Mouse (Mus musculus) small intestine, adult 2 months (tissue): ENCODE results near the gene Hsd17b7. TPM values are rescaled to one million over a fixed set of nuclear protein-coding genes. Genes with fewer than 3 reads are reported as not detected.

Experiments used
- H3K27ac ChIP-seq: fragments of 200-500 bp; 2 replicates; pipeline ENCODE4 v1.5.1; 2012; ENCODE audit warnings: low read depth, low read length, control low read depth, inconsistent platforms; ENCODE audit not compliant: insufficient read depth
- H3K27me3 ChIP-seq: fragments of 200-500 bp; 2 replicates; pipeline ENCODE4 v1.6.1; 2012; ENCODE audit warnings: mild to moderate bottlenecking, moderate library complexity, low read length, inconsistent platforms; ENCODE audit not compliant: control insufficient read depth, insufficient read depth
- H3K36me3 ChIP-seq: fragments of 200-500 bp; 2 replicates; pipeline ENCODE4 v1.6.1; 2012; ENCODE audit warnings: mild to moderate bottlenecking, low read length, control low read depth, inconsistent platforms; ENCODE audit not compliant: control insufficient read depth, insufficient read depth
- H3K4me1 ChIP-seq: fragments of 200-500 bp; 2 replicates; pipeline ENCODE4 v1.6.1; 2012; ENCODE audit warnings: low read length, inconsistent platforms, mixed read lengths; ENCODE audit not compliant: control insufficient read depth, insufficient read depth, insufficient read length
- H3K4me3 ChIP-seq: fragments of 200-500 bp; 2 replicates; pipeline ENCODE4 v1.5.1; 2012; ENCODE audit warnings: low read depth, mild to moderate bottlenecking, control low read depth, inconsistent platforms, low read length, moderate library complexity
- CTCF ChIP-seq: fragments of 200-500 bp; IDR thresholded peaks from 2 replicates; pipeline ENCODE4 v1.5.1; 2012; ENCODE audit warnings: low read depth, mild to moderate bottlenecking, control low read depth, inconsistent platforms, low read length, moderate library complexity, mixed read lengths; ENCODE audit not compliant: insufficient replicate concordance, insufficient read length; ENCODE audit errors: extremely low read depth
- POLR2A ChIP-seq: fragments of 200-500 bp; IDR thresholded peaks from 2 replicates; pipeline ENCODE4 v1.6.1; 2012; ENCODE audit warnings: low read depth, mild to moderate bottlenecking, control low read depth, inconsistent platforms, low read length, moderate library complexity
- WGBS: fragments of 180-500 bp; shearing (Covaris S2); methylation state at CpG from one replicate; pipeline ENCODE4 v1.1.7; 2018; 5-methylcytosine and 5-hydroxymethylcytosine counted together
- polyA plus RNA-seq: library from polyadenylated mRNA; depleted of rRNA; stranded (reverse); fragments of >200 nt; gene quantifications from 2 replicates; pipeline ENCODE4 v1.2.3, GENCODE M21; 2012; rRNA removed

Gene Hsd17b7
- polyA plus RNA-seq, 1 experiment, result 3.6 TPM

DNA sequence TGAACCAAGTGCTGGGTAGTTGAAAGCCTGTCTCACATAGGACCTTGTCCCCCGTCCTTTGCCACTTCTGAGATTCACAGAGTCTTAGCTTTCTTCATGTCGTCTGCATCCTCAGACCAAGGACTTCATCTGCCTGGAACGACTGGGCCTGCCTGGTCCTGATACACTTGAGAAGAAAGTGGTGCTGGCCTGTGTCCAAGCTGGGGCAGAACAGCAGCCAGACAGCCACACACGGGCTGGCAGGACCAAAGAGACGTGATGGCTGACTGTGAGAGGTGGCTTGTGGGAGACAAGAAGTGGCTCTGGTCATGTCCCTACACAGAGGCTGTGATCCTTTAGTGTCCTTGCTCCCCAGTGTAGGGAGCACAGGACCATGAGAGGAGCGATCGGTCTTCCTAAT lies 58.3 kb downstream of the Hsd17b7 start:
- no peak overlapping the region for H3K4me3 ChIP-seq
- 74% methylated on average over 7 of the region's 7 CpGs for whole genome bisulfite sequencing
- no peaks in the 10 kb centered on the region for H3K4me1 ChIP-seq
- no peaks in the 10 kb centered on the region for H3K36me3 ChIP-seq
- H3K27me3 ChIP-seq, result no peaks in the 10 kb centered on the region
- no peak for TF ChIP-seq CTCF
- no peak overlapping the region for H3K27ac ChIP-seq

DNA sequence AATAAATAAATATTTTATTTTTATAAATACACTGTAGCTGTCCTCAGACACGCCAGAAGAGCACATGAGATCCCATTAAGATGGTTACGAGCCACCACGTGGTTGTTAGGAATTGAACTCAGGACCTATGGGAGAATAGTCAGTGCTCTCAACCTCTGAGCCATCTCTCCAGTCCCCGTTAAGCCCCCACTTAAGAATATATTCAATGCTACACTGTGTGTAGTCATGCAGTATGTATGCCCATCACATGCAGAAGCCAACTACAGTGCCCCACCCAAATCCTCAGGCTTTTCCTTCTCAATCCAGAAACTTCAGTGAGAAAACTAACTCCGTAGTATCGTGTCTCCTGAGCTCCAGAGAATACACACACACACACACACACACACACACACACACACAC lies 59.4 kb downstream of the Hsd17b7 start:
- Histone ChIP-seq H3K27ac (no peak overlapping the region), H3K4me3 (no peak overlapping the region), H3K4me1 (0 out of 2 replicates have a peak, but pooled peaks cover 1% of the 10 kb centered on the region), H3K36me3 (no peaks in the 10 kb centered on the region), H3K27me3 (no peaks in the 10 kb centered on the region)
- 76% methylated on average over 6 of the region's 6 CpGs for WGBS
- TF ChIP-seq CTCF (no peak), POLR2A (no peak)

DNA sequence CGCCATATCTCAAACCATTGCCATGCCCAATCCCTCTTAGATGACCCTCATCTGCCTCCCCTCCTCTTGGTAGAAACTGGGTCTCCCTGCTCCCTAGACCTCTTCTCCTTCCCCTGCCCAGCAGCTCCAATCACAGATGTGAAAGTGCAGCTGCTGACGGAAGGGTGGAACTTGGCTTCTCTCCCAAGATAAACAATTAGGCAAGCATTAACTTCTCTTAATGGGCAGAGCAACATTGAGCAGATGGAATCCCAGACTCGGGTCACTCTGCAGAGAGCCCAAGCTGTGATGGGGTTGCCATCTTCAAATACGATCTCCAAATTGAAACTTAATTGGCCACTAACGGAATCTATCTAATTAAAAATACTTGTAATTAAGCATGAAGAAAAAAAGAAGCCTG lies 59.9 kb downstream of the Hsd17b7 start:
- Histone ChIP-seq H3K36me3 (no peaks in the 10 kb centered on the region), H3K27ac (no peak overlapping the region), H3K27me3 (no peaks in the 10 kb centered on the region), H3K4me1 (0 out of 2 replicates have a peak, but pooled peaks cover 2% of the 10 kb centered on the region), H3K4me3 (peak overlapping the region; percentile 54)
- TF ChIP-seq CTCF (no peak), POLR2A (no peak)
- WGBS, result 19% methylated on average over 5 of the region's 5 CpGs

DNA sequence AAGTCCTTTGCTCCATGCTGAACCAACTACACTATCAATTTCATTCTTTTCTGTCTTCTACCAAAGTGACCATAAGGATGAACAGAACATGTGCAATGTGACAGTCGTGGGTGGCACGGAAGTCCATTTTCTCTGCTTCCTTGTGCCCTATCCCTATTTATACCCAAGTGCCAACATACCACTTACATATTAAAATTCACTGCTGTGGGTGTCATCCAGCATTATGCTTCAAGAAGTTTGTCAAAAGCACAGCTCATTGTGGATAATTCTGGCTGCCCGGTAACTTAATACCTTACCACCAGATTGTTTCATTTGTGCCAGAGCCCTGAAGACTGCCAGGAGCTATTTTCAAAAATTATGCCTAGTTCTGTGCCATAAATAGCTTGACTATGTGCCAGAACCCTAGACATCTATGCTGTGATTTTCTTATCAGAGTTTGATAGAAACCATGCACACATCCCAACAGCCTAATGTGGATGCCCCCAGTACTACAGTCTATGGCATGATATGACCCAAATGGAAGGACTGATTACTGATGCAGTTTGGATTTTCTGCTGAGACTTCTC lies 68.2 kb downstream of the Hsd17b7 start:
- Histone ChIP-seq H3K4me1 (0 out of 2 replicates have a peak, but pooled peaks cover 2% of the 10 kb centered on the region), H3K36me3 (no peaks in the 10 kb centered on the region), H3K27ac (no peak overlapping the region), H3K4me3 (no peak overlapping the region), H3K27me3 (no peaks in the 10 kb centered on the region; the same call in 1 of the 2 replicates)
- no peak for TF ChIP-seq POLR2A
- TF ChIP-seq CTCF, result no peak
- 86% methylated on average over 3 of the region's 3 CpGs for WGBS

Other genes starting within 250 kb of the Hsd17b7 start
- 0.34 and 0.48 TPM in 2 replicates for gene Rgs4, start 221.6 kb downstream of the Hsd17b7 start, polyA plus RNA-seq
- gene Ccdc190, start 40.6 kb downstream of the Hsd17b7 start, polyA plus RNA-seq, result 0.14 TPM in 1 of 2 replicates, not detected in the other
- gene Ddr2, start 141.5 kb upstream of the Hsd17b7 start, polyA plus RNA-seq, result 4.0 and 4.4 TPM in 2 replicates
- 4.8 and 15.1 TPM in 2 replicates for gene Uap1, start 205.7 kb upstream of the Hsd17b7 start, polyA plus RNA-seq
- 2.1 and 4.5 TPM in 2 replicates for gene Uhmk1, start 246.2 kb upstream of the Hsd17b7 start, polyA plus RNA-seq